Mouse (Mus musculus) G1E (cell line): ENCODE results near the gene Egfl8.

Experiments used
- CTCF ChIP-seq: IDR thresholded peaks from 2 replicates; pipeline ENCODE4 v1.5.1; 2012; ENCODE audit warnings: low read depth, low read length, inconsistent platforms, mixed read lengths
- GATA1 ChIP-seq: IDR thresholded peaks from 2 replicates; pipeline ENCODE4 v1.6.1; 2012; ENCODE audit warnings: borderline replicate concordance, low read length, inconsistent platforms, mixed read lengths
- GATA2 ChIP-seq: IDR thresholded peaks from 2 replicates; pipeline ENCODE4 v1.6.1; 2012; ENCODE audit warnings: low read depth, low read length, inconsistent platforms, borderline replicate concordance
- POLR2AphosphoS5 ChIP-seq: IDR thresholded peaks from 2 replicates; pipeline ENCODE4 v1.6.1; 2012; ENCODE audit warnings: low read depth, low read length, inconsistent platforms; ENCODE audit not compliant: insufficient replicate concordance
- TAL1 ChIP-seq: conservative IDR thresholded peaks from 2 replicates; pipeline ENCODE4 v1.6.1; 2012; ENCODE audit warnings: low read depth, low read length, inconsistent platforms, mixed read lengths

DNA sequence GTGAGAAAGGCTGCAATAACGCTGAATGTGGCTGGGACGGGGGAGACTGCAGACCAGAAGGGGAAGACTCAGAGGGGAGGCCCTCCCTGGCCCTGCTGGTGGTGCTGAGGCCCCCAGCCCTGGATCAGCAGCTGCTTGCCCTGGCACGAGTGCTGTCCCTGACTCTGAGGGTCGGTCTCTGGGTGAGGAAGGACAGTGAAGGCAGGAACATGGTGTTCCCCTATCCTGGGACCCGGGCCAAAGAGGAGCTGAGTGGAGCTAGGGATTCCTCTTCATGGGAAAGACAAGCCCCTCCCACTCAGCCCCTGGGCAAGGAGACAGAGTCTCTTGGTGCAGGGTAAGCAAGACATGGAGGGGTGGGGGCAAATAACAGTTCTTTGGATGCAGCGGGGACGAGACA lies 32.4 kb downstream of the Egfl8 start:
- TF ChIP-seq CTCF (no peak), POLR2AphosphoS5 (no peak), GATA1 (no peak), GATA2 (no peak), TAL1 (no peak)
